Mouse (Mus musculus) myocyte (in vitro differentiated cells): Measurements from ENCODE around the gene Serpinb9.

ENCODE experiments used
- CEBPB ChIP-seq: IDR thresholded peaks from 2 replicates; pipeline ENCODE4 v1.6.1; 2011; ENCODE audit warnings: mild to moderate bottlenecking, moderate library complexity; ENCODE audit not compliant: poor library complexity, insufficient read depth, severe bottlenecking
- E2F4 ChIP-seq: IDR thresholded peaks from one replicate; pipeline ENCODE4 v1.6.1; 2011; ENCODE audit warnings: mild to moderate bottlenecking, control low read depth, moderate library complexity; ENCODE audit not compliant: insufficient read depth
- MYOD1 ChIP-seq, 3 experiments: IDR thresholded peaks; one replicate each; pipeline ENCODE4 v1.6.1; 2011; ENCODE audit warnings: control low read depth in 2 of 3, low read depth in 2 of 3, mild to moderate bottlenecking in 2 of 3, moderate library complexity in 1 of 3; ENCODE audit not compliant: insufficient read length in 2 of 3, control insufficient read depth in 1 of 3
- MYOG ChIP-seq, 3 experiments: IDR thresholded peaks; one replicate each; pipeline ENCODE4 v1.6.1; 2011; ENCODE audit warnings: control low read depth in 2 of 3, low read depth in 2 of 3, mild to moderate bottlenecking in 2 of 3; ENCODE audit not compliant: insufficient read length in 2 of 3, control insufficient read depth in 1 of 3, insufficient read depth in 1 of 3
- POLR2A ChIP-seq: IDR thresholded peaks from one replicate; pipeline ENCODE4 v1.6.1; 2011; ENCODE audit warnings: low read depth, mild to moderate bottlenecking, control low read depth, moderate library complexity; ENCODE audit not compliant: insufficient read length
- TCF12 ChIP-seq: IDR thresholded peaks from one replicate; pipeline ENCODE4 v1.6.1; 2011; ENCODE audit warnings: mild to moderate bottlenecking, control low read depth; ENCODE audit not compliant: poor library complexity, insufficient read depth, severe bottlenecking

- TF ChIP-seq POLR2A (no peak), TCF12 (no peak), MYOD1 (IDR thresholded peaks at IDR 0.05; ENCODE audit: control insufficient read depth in 1 of 3, insufficient read length in 2 of 3, low read depth in 2 of 3) (no peak), E2F4 (no peak), CEBPB (no peak), MYOG (IDR thresholded peaks at IDR 0.05; ENCODE audit: control insufficient read depth in 1 of 3, insufficient read depth in 1 of 3, insufficient read length in 2 of 3, low read depth in 2 of 3) (no peak)
These were observed 9.2 kb upstream of the Serpinb9 start for GRCm38 (mm10) chr13:32993894-32994242.
